Mouse (Mus musculus): ENCODE results near the gene Atp6v1g1. TPM values are rescaled to one million over a fixed set of nuclear protein-coding genes. Genes with fewer than 3 reads are reported as not detected.
A peak's percentile ranks its signal among the peaks of the same experiment; 100 is the strongest.

Atp6v1g1 gene
- total and polyA plus RNA-seq, 3 experiments = 78.7 to 143 (median 95.1) TPM

DNA sequence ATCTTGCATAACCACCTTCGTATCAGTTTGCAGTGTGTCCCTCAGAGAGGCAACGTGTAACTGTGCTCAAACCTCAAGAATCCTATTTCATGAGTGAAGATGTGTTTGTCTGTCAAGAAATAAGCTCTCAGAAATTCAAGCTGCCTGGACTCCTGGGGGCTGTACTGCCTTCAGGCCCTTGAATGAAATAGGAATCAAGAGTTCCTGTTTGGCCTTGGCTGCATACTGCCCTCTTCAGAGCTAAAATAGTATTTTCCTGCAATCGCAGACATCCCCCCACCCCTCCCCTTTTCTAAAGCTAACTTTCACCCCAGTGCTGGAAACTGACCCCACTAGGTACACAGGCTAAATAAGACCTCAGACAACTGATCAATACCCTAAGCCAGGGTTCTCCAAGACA, 46.2 kb upstream of the Atp6v1g1 start:
- H3K4me2 ChIP-seq (ENCODE audit: insufficient read depth, low read depth, poor library complexity, severe bottlenecking) = no peak overlapping the region
- in situ Hi-C loops (cut with MboI; ENCODE audit: low pct_ligation_motif_present, low pct_unique_long_range_greater_than_20kb, low sequenced_read_pairs) = no loop called here
- peaks cover 8 to 41% of the 10 kb centered on the region in 2 experiments for H3K4me1 ChIP-seq (ENCODE audit: control insufficient read depth in 1 of 2, insufficient read depth in 2 of 2)
- peak; percentile 49 for TF ChIP-seq SMC3 (IDR thresholded peaks at IDR 0.05; ENCODE audit: low read depth, low read length)
- no peak for TF ChIP-seq KAT2A (IDR thresholded peaks at IDR 0.05; ENCODE audit: insufficient replicate concordance, low read length)
- no peak for TF ChIP-seq GABPA (IDR thresholded peaks at IDR 0.05; ENCODE audit: insufficient replicate concordance, low read depth, low read length)
- TF ChIP-seq RAD21 (IDR thresholded peaks at IDR 0.05; ENCODE audit: low read depth, low read length) = peak; percentile 59
- TF ChIP-seq CTCF (conservative IDR thresholded peaks at IDR 0.05 in 1 of 2, IDR thresholded peaks at IDR 0.05 in 1 of 2; ENCODE audit: low read depth in 2 of 2, low read length in 2 of 2) = peak; percentile 35 to 65; a peak in 2 of 4 replicates
- no peak overlapping the region for H3K27ac ChIP-seq (ENCODE audit: insufficient read depth, low read depth)
- H3K36me3 ChIP-seq (replicated peaks in 1 of 2; ENCODE audit: control insufficient read depth in 1 of 2, insufficient read depth in 1 of 2, low read length in 1 of 2) = no peaks in the 10 kb centered on the region
- dilution Hi-C loops (cut with MboI; ENCODE audit: extremely low pct_ligation_motif_present, extremely low pct_unique_long_range_greater_than_20kb, low sequenced_read_pairs) = no loop called here
- no peak overlapping the region for H3K9ac ChIP-seq (ENCODE audit: insufficient read depth, low read depth)
- H3K4me3 ChIP-seq (replicated peaks in 1 of 3; ENCODE audit: low read depth in 2 of 3, low read length in 2 of 3, poor library complexity in 1 of 3) = no peak overlapping the region
- no peaks in the 10 kb centered on the region for H3K79me2 ChIP-seq (replicated peaks; ENCODE audit: control insufficient read depth, extremely low read depth, insufficient read depth, poor library complexity, severe bottlenecking)
- peaks cover 19% of the 10 kb centered on the region for H3K27me3 ChIP-seq (replicated peaks)
- DNase-seq (ENCODE audit: extremely low read depth) = no peak
- H3K9me3 ChIP-seq (replicated peaks; ENCODE audit: low read length) = peaks cover 3% of the 10 kb centered on the region

DNA sequence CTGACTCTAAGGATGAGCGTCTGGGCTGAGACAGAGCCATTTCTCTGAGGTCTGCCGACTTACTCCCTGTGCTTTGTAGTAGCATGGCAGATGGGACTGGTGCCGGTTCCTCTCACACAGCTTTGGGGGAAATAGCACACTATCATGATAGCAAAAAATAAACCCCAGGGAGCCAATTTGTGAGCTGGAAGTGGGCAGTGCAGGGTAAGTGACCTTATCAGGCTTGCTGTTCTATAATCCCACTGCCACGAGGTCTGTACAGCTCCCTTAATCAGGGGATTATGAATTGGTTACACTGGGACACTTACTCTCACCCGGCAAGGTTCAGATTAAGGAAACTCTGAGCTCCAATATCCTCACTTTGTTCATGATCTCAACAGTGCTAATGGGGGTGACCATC, 43.5 kb upstream of the Atp6v1g1 start:
- H3K9me3 ChIP-seq (replicated peaks; ENCODE audit: low read length) = no peaks in the 10 kb centered on the region
- TF ChIP-seq KAT2A (IDR thresholded peaks at IDR 0.05; ENCODE audit: insufficient replicate concordance, low read length) (no peak), ZKSCAN1 (IDR thresholded peaks at IDR 0.05; ENCODE audit: borderline replicate concordance, low read depth, low read length) (no peak), PAX5 (IDR thresholded peaks at IDR 0.05; ENCODE audit: low read length) (no peak), MYC (IDR thresholded peaks at IDR 0.05; ENCODE audit: low read depth, low read length) (no peak), SMC3 (IDR thresholded peaks at IDR 0.05; ENCODE audit: low read depth, low read length) (no peak), RAD21 (IDR thresholded peaks at IDR 0.05; ENCODE audit: low read depth, low read length) (no peak), RCOR1 (conservative IDR thresholded peaks at IDR 0.05; ENCODE audit: low read depth, low read length) (no peak), JUN (IDR thresholded peaks at IDR 0.05; ENCODE audit: insufficient read depth, low read depth, low read length) (no peak), BHLHE40 (IDR thresholded peaks at IDR 0.05; ENCODE audit: low read depth, low read length) (no peak), IRF4 (IDR thresholded peaks at IDR 0.05; ENCODE audit: low read depth, low read length) (no peak), NELFE (IDR thresholded peaks at IDR 0.05; ENCODE audit: low read depth, low read length) (no peak), ZMIZ1 (IDR thresholded peaks at IDR 0.05; ENCODE audit: low read depth, low read length) (no peak)
- H3K27me3 ChIP-seq (replicated peaks) = peaks cover 19% of the 10 kb centered on the region
- H3K9ac ChIP-seq (ENCODE audit: insufficient read depth, low read depth) = no peak overlapping the region
- no peaks in the 10 kb centered on the region for H3K36me3 ChIP-seq (replicated peaks in 1 of 2; ENCODE audit: control insufficient read depth in 1 of 2, insufficient read depth in 1 of 2, low read length in 1 of 2)
- H3K4me1 ChIP-seq (ENCODE audit: control insufficient read depth in 1 of 2, insufficient read depth in 2 of 2) = peaks cover 5 to 22% of the 10 kb centered on the region in 2 experiments; a peak in 3 of 4 replicates
- H3K4me3 ChIP-seq (replicated peaks in 1 of 3; ENCODE audit: low read depth in 2 of 3, low read length in 2 of 3, poor library complexity in 1 of 3) = no peak overlapping the region
- in situ Hi-C loops (cut with MboI; ENCODE audit: low pct_ligation_motif_present, low pct_unique_long_range_greater_than_20kb, low sequenced_read_pairs) (loop anchor here (5.0 kb wide), 1 partner anchor 61 kb away; no protein-coding TSS in a partner anchor), dilution Hi-C loops (cut with MboI; ENCODE audit: extremely low pct_ligation_motif_present, extremely low pct_unique_long_range_greater_than_20kb, low sequenced_read_pairs) (no loop called here)
- H3K79me2 ChIP-seq (replicated peaks; ENCODE audit: control insufficient read depth, extremely low read depth, insufficient read depth, poor library complexity, severe bottlenecking) = no peaks in the 10 kb centered on the region
- H3K27ac ChIP-seq (ENCODE audit: insufficient read depth, low read depth) = no peak overlapping the region
- no peak overlapping the region for H3K4me2 ChIP-seq (ENCODE audit: insufficient read depth, low read depth, poor library complexity, severe bottlenecking)
- no peak for DNase-seq (ENCODE audit: extremely low read depth)

Measured in CH12.LX (cell line).